Mouse (Mus musculus): ENCODE data around the gene Tmc8. TPM values are rescaled to one million over a fixed set of nuclear protein-coding genes. Genes with fewer than 3 reads are reported as not detected.

Gene Tmc8
- polyA plus RNA-seq, 1 experiment from 2014 or later: 2.9 TPM

- no peak overlapping the region for H3K4me3 ChIP-seq (ENCODE audit: low read depth, low read length)
- no peaks in the 10 kb centered on the region for H3K9me3 ChIP-seq (ENCODE audit: low read depth, low read length)
- H3K36me3 ChIP-seq (ENCODE audit: insufficient read depth): 0 out of 2 replicates have a peak, but pooled peaks cover 10% of the 10 kb centered on the region
- H3K9ac ChIP-seq: no peak overlapping the region
- no peak for DNase-seq
- no peak for TF ChIP-seq CTCF (IDR thresholded peaks at IDR 0.05; ENCODE audit: low read depth)
- ATAC-seq (ENCODE audit: insufficient read depth): no peak
- WGBS: 94% methylated on average over 7 of the region's 7 CpGs
- no peaks in the 10 kb centered on the region for H3K4me1 ChIP-seq (ENCODE audit: insufficient read depth)
- H3K27me3 ChIP-seq (ENCODE audit: insufficient read depth, low read length): no peaks in the 10 kb centered on the region
- H3K27ac ChIP-seq (ENCODE audit: low read depth): no peak overlapping the region
- H3K4me2 ChIP-seq: no peak overlapping the region
Measured at GRCm38 (mm10) chr11:117772352-117772751, 9.5 kb upstream of the Tmc8 start.

GRCm38 (mm10) chr11:117774925-117775324 lies 7.0 kb upstream of the Tmc8 start:
- WGBS: 85% methylated on average over 10 of the region's 10 CpGs
- DNase-seq (no peak), ATAC-seq (ENCODE audit: insufficient read depth) (no peak)
- Histone ChIP-seq H3K4me1 (ENCODE audit: insufficient read depth) (peaks cover 9% of the 10 kb centered on the region; the same call in 1 of the 2 replicates), H3K27ac (ENCODE audit: low read depth) (no peak overlapping the region), H3K4me2 (no peak overlapping the region), H3K9ac (no peak overlapping the region), H3K4me3 (ENCODE audit: low read depth, low read length) (no peak overlapping the region), H3K9me3 (ENCODE audit: low read depth, low read length) (no peaks in the 10 kb centered on the region), H3K36me3 (ENCODE audit: insufficient read depth) (0 out of 2 replicates have a peak, but pooled peaks cover 16% of the 10 kb centered on the region), H3K27me3 (ENCODE audit: insufficient read depth, low read length) (no peaks in the 10 kb centered on the region)
- TF ChIP-seq CTCF (IDR thresholded peaks at IDR 0.05; ENCODE audit: low read depth): no peak

GRCm38 (mm10) chr11:117775540-117775939 lies 6.3 kb upstream of the Tmc8 start:
- Histone ChIP-seq H3K36me3 (ENCODE audit: insufficient read depth) (0 out of 2 replicates have a peak, but pooled peaks cover 16% of the 10 kb centered on the region), H3K4me3 (ENCODE audit: low read depth, low read length) (no peak overlapping the region), H3K9me3 (ENCODE audit: low read depth, low read length) (no peaks in the 10 kb centered on the region), H3K27me3 (ENCODE audit: insufficient read depth, low read length) (no peaks in the 10 kb centered on the region), H3K27ac (ENCODE audit: low read depth) (no peak overlapping the region), H3K4me2 (no peak overlapping the region), H3K9ac (no peak overlapping the region), H3K4me1 (ENCODE audit: insufficient read depth) (peaks cover 15% of the 10 kb centered on the region)
- DNase-seq (no peak), ATAC-seq (ENCODE audit: insufficient read depth) (no peak)
- TF ChIP-seq CTCF (IDR thresholded peaks at IDR 0.05; ENCODE audit: low read depth): no peak
- WGBS: 88% methylated on average over 13 of the region's 13 CpGs

- 89% methylated on average over 14 of the region's 14 CpGs for WGBS
- Histone ChIP-seq H3K9ac (no peak overlapping the region), H3K4me1 (ENCODE audit: insufficient read depth) (peaks cover 22% of the 10 kb centered on the region), H3K36me3 (ENCODE audit: insufficient read depth) (0 out of 2 replicates have a peak, but pooled peaks cover 16% of the 10 kb centered on the region), H3K4me2 (no peak overlapping the region), H3K4me3 (ENCODE audit: low read depth, low read length) (no peak overlapping the region), H3K9me3 (ENCODE audit: low read depth, low read length) (no peaks in the 10 kb centered on the region), H3K27me3 (ENCODE audit: insufficient read depth, low read length) (no peaks in the 10 kb centered on the region), H3K27ac (ENCODE audit: low read depth) (no peak overlapping the region)
- ATAC-seq (ENCODE audit: insufficient read depth) (no peak), DNase-seq (no peak)
- TF ChIP-seq CTCF (IDR thresholded peaks at IDR 0.05; ENCODE audit: low read depth): no peak
Measured at GRCm38 (mm10) chr11:117776085-117776792, 5.6 kb upstream of the Tmc8 start.

GRCm38 (mm10) chr11:117777111-117777510 lies 4.8 kb upstream of the Tmc8 start:
- Histone ChIP-seq H3K36me3 (ENCODE audit: insufficient read depth) (0 out of 2 replicates have a peak, but pooled peaks cover 13% of the 10 kb centered on the region), H3K4me1 (ENCODE audit: insufficient read depth) (peaks cover 28% of the 10 kb centered on the region), H3K27me3 (ENCODE audit: insufficient read depth, low read length) (no peaks in the 10 kb centered on the region), H3K9ac (no peak overlapping the region), H3K9me3 (ENCODE audit: low read depth, low read length) (no peaks in the 10 kb centered on the region), H3K4me2 (no peak overlapping the region), H3K27ac (ENCODE audit: low read depth) (no peak overlapping the region), H3K4me3 (ENCODE audit: low read depth, low read length) (no peak overlapping the region)
- DNase-seq: no peak
- TF ChIP-seq CTCF (IDR thresholded peaks at IDR 0.05; ENCODE audit: low read depth): no peak
- WGBS: 79% methylated on average over 5 of the region's 5 CpGs
- ATAC-seq (ENCODE audit: insufficient read depth): no peak

- Histone ChIP-seq H3K4me1 (ENCODE audit: insufficient read depth) (peaks cover 28% of the 10 kb centered on the region), H3K36me3 (ENCODE audit: insufficient read depth) (0 out of 2 replicates have a peak, but pooled peaks cover 12% of the 10 kb centered on the region), H3K4me3 (ENCODE audit: low read depth, low read length) (no peak overlapping the region), H3K4me2 (no peak overlapping the region), H3K9ac (no peak overlapping the region), H3K9me3 (ENCODE audit: low read depth, low read length) (no peaks in the 10 kb centered on the region), H3K27ac (ENCODE audit: low read depth) (no peak overlapping the region), H3K27me3 (ENCODE audit: insufficient read depth, low read length) (no peaks in the 10 kb centered on the region)
- ATAC-seq (ENCODE audit: insufficient read depth) (no peak), DNase-seq (no peak)
- TF ChIP-seq CTCF (IDR thresholded peaks at IDR 0.05; ENCODE audit: low read depth): no peak
- 94% methylated on average over 11 of the region's 11 CpGs for WGBS
Measured at GRCm38 (mm10) chr11:117778031-117778430, 3.8 kb upstream of the Tmc8 start.

- peak; percentile 40 for DNase-seq
- no peak for TF ChIP-seq CTCF (IDR thresholded peaks at IDR 0.05; ENCODE audit: low read depth)
- no peaks in the 10 kb centered on the region for H3K9me3 ChIP-seq (ENCODE audit: low read depth, low read length)
- H3K4me2 ChIP-seq: peak overlapping the region; percentile 98
- H3K27me3 ChIP-seq (ENCODE audit: insufficient read depth, low read length): no peaks in the 10 kb centered on the region
- WGBS: 51% methylated on average over 12 of the region's 12 CpGs
- 0 out of 2 replicates have a peak, but pooled peaks cover 6% of the 10 kb centered on the region for H3K36me3 ChIP-seq (ENCODE audit: insufficient read depth)
- H3K27ac ChIP-seq (ENCODE audit: low read depth): peak overlapping the region; percentile 89
- peak overlapping the region; percentile 50 for H3K4me3 ChIP-seq (ENCODE audit: low read depth, low read length)
- peak overlapping the region; percentile 57 for H3K9ac ChIP-seq
- no peak for ATAC-seq (ENCODE audit: insufficient read depth)
- peaks cover 28% of the 10 kb centered on the region for H3K4me1 ChIP-seq (ENCODE audit: insufficient read depth)
Measured at GRCm38 (mm10) chr11:117778851-117779433, 2.9 kb upstream of the Tmc8 start.

All from lung, embryonic 14.5 days (tissue).